Mouse (Mus musculus): ENCODE results near the gene Ces2f. TPM values are rescaled to one million over a fixed set of nuclear protein-coding genes. Genes with fewer than 3 reads are reported as not detected.

Ces2f gene
- polyA plus RNA-seq, 2 experiments, result not detected

DNA sequence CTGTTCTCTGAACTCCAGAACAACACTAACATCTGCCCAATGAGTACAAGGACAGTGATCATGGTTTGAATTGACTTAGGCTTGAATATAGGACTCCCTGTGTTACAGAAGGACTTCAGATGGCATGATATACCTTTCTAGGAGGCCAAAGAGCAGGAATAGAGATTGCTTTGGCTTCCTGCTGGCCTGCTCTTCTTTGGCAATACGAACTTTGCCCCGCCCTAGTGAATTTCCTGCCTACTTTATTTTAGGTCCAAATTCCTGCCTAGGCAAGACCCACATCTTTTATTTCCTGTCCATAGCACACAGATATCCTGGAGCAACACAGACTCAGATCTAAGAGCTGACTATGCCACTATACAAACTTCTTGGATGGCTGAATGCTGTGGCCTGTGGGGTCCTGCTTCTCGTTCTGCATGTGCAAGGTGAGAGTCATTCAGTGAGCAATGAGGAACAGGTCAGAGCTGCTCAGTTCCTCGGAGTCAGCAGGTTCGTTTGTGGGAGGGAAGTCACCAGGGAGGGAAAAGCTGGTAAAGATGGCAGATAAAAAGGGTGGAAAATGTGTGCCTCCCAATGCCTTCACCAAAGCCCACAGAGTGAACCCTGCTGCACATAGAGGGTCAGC lies 21.1 kb upstream of the Ces2f start, which contains the start of gene Ces2e:
Gene Ces2e (plus strand): TSS at position 289 of the 625 bp plus-strand sequence.
- no peak within 1 kb of the TSS for H3K4me3 ChIP-seq (ENCODE audit: insufficient read depth in 1 of 2, low read depth in 2 of 2, low read length in 2 of 2)
- H3K9me3 ChIP-seq (ENCODE audit: control insufficient read depth, low read length), result no peaks in the 10 kb centered on the region
- 53% methylated on average over 5 of the region's 5 CpGs for WGBS (ENCODE audit: insufficient replicate concordance)
- H3K36me3 ChIP-seq (replicated peaks; ENCODE audit: control insufficient read depth, insufficient read depth, low read depth), result no peaks in the 10 kb centered on the region
- ATAC-seq (ENCODE audit: insufficient read depth) (no peak), DNase-seq (ENCODE audit: low read depth in 3 of 3, low spot score in 3 of 3) (no peak)
- H3K9ac ChIP-seq (replicated peaks), result no peak within 1 kb of the TSS
- no peaks in the 10 kb centered on the region for H3K27me3 ChIP-seq (ENCODE audit: control insufficient read depth, insufficient read depth, low read length)
- no peak within 1 kb of the TSS for H3K4me2 ChIP-seq (ENCODE audit: low read depth)
- TF ChIP-seq EP300 (IDR thresholded peaks at IDR 0.05; ENCODE audit: low read depth) (no peak), CTCF (IDR thresholded peaks at IDR 0.05; ENCODE audit: low read depth) (no peak)
- H3K4me1 ChIP-seq (replicated peaks; ENCODE audit: control insufficient read depth in 2 of 2, insufficient read depth in 2 of 2, low read length in 1 of 2), result no peaks in the 10 kb centered on the region; a peak in 1 of 4 replicates
- no peak within 1 kb of the TSS for H3K27ac ChIP-seq

DNA sequence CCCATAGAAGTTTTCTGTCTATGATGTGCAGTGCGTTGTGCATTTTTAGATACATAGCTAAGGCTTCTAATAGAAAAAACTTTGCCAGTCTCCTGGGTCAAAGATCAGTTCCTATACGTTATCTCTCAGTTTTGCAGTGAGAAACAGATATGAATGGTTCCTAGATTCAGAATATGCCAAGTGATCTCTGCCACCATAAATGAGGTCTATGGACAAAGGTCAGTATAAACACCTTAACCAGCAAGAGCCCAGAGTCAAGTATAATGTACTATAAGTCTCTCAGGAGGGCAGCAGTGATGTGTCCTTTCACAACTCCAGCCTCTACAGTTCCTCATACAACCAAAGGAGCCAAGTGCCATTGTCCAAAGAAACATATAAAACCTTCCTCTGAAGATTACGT lies 19.9 kb upstream of the Ces2f start:
- Histone ChIP-seq H3K9me3 (ENCODE audit: control insufficient read depth, low read length) (no peaks in the 10 kb centered on the region), H3K36me3 (replicated peaks; ENCODE audit: control insufficient read depth, insufficient read depth, low read depth) (no peaks in the 10 kb centered on the region), H3K9ac (replicated peaks) (no peak overlapping the region), H3K27me3 (ENCODE audit: control insufficient read depth, insufficient read depth, low read length) (no peaks in the 10 kb centered on the region), H3K4me3 (ENCODE audit: insufficient read depth in 1 of 2, low read depth in 2 of 2, low read length in 2 of 2) (no peak overlapping the region), H3K4me1 (replicated peaks; ENCODE audit: control insufficient read depth in 2 of 2, insufficient read depth in 2 of 2, low read length in 1 of 2) (no peaks in the 10 kb centered on the region; a peak in 1 of 4 replicates), H3K27ac (no peak overlapping the region), H3K4me2 (ENCODE audit: low read depth) (no peak overlapping the region)
- no peak for ATAC-seq (ENCODE audit: insufficient read depth)
- DNase-seq (ENCODE audit: low read depth in 3 of 3, low spot score in 3 of 3), result no peak
- 58% methylated on average over 3 of the region's 3 CpGs for WGBS (ENCODE audit: insufficient replicate concordance)
- no peak for TF ChIP-seq EP300 (IDR thresholded peaks at IDR 0.05; ENCODE audit: low read depth)
- TF ChIP-seq CTCF (IDR thresholded peaks at IDR 0.05; ENCODE audit: low read depth), result no peak

DNA sequence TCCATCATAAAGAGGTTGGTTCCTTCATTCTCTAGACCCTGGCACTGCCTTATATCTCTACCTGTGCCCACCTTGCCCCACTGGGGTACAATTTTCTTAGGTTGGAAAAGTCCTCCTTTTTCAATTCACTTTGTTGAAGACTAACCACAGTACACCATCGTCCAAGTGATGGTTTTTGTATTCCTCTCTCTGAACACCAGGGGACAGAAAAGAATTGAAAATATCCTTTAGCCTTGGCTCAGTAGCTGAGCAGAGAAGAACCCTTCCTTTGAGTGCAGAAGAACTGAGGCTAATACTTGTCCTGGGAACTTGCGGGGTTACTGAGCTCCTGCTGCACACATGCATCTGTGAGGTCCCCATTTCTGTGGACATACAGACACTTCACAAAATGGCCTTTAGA lies 2.5 kb upstream of the Ces2f start:
- WGBS (ENCODE audit: insufficient replicate concordance), result 56% methylated on average over 2 of the region's 2 CpGs
- Histone ChIP-seq H3K4me1 (replicated peaks; ENCODE audit: control insufficient read depth in 2 of 2, insufficient read depth in 2 of 2, low read length in 1 of 2) (no peaks in the 10 kb centered on the region), H3K36me3 (replicated peaks; ENCODE audit: control insufficient read depth, insufficient read depth, low read depth) (no peaks in the 10 kb centered on the region), H3K27ac (no peak overlapping the region), H3K9ac (replicated peaks) (no peak overlapping the region), H3K4me3 (ENCODE audit: insufficient read depth in 1 of 2, low read depth in 2 of 2, low read length in 2 of 2) (no peak overlapping the region), H3K27me3 (ENCODE audit: control insufficient read depth, insufficient read depth, low read length) (no peaks in the 10 kb centered on the region), H3K4me2 (ENCODE audit: low read depth) (no peak overlapping the region), H3K9me3 (ENCODE audit: control insufficient read depth, low read length) (no peaks in the 10 kb centered on the region)
- TF ChIP-seq EP300 (IDR thresholded peaks at IDR 0.05; ENCODE audit: low read depth), result no peak
- TF ChIP-seq CTCF (IDR thresholded peaks at IDR 0.05; ENCODE audit: low read depth), result peak; percentile 41; the same call in 1 of the 2 replicates
- ATAC-seq (ENCODE audit: insufficient read depth), result no peak
- no peak for DNase-seq (ENCODE audit: low read depth in 3 of 3, low spot score in 3 of 3)

DNA sequence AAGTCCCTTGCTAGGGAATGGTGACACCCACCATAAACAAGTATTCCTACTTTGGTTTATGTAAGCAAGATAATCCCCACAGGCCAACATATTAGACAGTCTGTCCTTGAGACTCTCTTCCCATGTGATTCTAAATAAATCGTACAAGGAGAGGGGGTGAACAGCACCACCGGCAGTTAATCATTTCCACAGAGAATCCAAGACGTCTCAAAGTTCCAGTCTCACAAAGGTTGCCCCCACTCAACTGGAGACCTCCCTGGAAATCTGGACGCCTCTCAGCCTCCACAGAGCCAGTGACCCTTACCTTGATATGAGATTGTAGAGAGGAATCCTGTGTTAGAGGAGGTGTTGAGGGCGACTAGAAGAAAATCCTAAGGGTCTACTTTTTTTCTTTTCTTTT lies 1.9 kb downstream of the Ces2f start:
- no peaks in the 10 kb centered on the region for H3K9me3 ChIP-seq (ENCODE audit: control insufficient read depth, low read length)
- H3K4me2 ChIP-seq (ENCODE audit: low read depth), result no peak overlapping the region
- H3K36me3 ChIP-seq (replicated peaks; ENCODE audit: control insufficient read depth, insufficient read depth, low read depth), result no peaks in the 10 kb centered on the region
- no peak overlapping the region for H3K4me3 ChIP-seq (ENCODE audit: insufficient read depth in 1 of 2, low read depth in 2 of 2, low read length in 2 of 2)
- no peak overlapping the region for H3K27ac ChIP-seq
- 52% methylated on average over 5 of the region's 5 CpGs for WGBS (ENCODE audit: insufficient replicate concordance)
- no peaks in the 10 kb centered on the region for H3K4me1 ChIP-seq (replicated peaks; ENCODE audit: control insufficient read depth in 2 of 2, insufficient read depth in 2 of 2, low read length in 1 of 2)
- H3K9ac ChIP-seq (replicated peaks), result no peak overlapping the region
- TF ChIP-seq EP300 (IDR thresholded peaks at IDR 0.05; ENCODE audit: low read depth) (no peak), CTCF (IDR thresholded peaks at IDR 0.05; ENCODE audit: low read depth) (no peak)
- DNase-seq (ENCODE audit: low read depth in 3 of 3, low spot score in 3 of 3), result no peak
- no peak for ATAC-seq (ENCODE audit: insufficient read depth)
- no peaks in the 10 kb centered on the region for H3K27me3 ChIP-seq (ENCODE audit: control insufficient read depth, insufficient read depth, low read length)

DNA sequence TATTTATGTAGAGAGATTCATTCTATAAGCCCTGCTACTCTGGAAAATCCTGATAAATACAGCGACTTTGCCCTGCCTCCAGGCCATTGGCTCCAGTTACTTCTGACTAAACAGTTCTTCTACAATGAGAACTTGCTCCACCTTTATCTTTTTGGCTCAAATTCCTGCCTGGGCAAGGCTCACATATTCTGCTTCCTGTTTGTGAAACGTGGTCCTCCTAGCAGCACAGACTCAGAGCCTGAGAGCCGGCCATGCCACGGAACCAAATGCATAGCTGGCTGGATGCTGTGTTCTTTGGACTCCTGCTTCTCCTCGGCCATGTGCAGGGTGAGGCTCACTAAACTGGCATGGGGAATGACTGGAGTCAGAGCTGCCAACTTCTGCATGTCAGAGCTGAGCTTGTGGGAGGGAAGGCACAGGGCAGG lies 14.4 kb downstream of the Ces2f start, which contains the start of gene Ces2g:
Gene Ces2g (plus strand): TSS at position 182 of the 425 bp plus-strand sequence.
- H3K4me1 ChIP-seq (replicated peaks; ENCODE audit: control insufficient read depth in 2 of 2, insufficient read depth in 2 of 2, low read length in 1 of 2), result peaks cover 14 to 18% of the 10 kb centered on the region in 2 experiments
- H3K9me3 ChIP-seq (ENCODE audit: control insufficient read depth, low read length), result no peaks in the 10 kb centered on the region
- no peak for TF ChIP-seq CTCF (IDR thresholded peaks at IDR 0.05; ENCODE audit: low read depth)
- TF ChIP-seq EP300 (IDR thresholded peaks at IDR 0.05; ENCODE audit: low read depth), result no peak
- H3K36me3 ChIP-seq (replicated peaks; ENCODE audit: control insufficient read depth, insufficient read depth, low read depth), result peaks cover 24% of the 10 kb centered on the region
- DNase-seq (ENCODE audit: low read depth in 3 of 3, low spot score in 3 of 3) (peak in 2 of 3 experiments; percentile 10 to 19), ATAC-seq (ENCODE audit: insufficient read depth) (peak; percentile 48; the same call in 1 of the 2 replicates)
- H3K4me2 ChIP-seq (ENCODE audit: low read depth), result peak within 1 kb of the TSS; percentile 72
- WGBS (ENCODE audit: insufficient replicate concordance), result 35% methylated on average over 5 of the region's 5 CpGs
- H3K27ac ChIP-seq, result peak within 1 kb of the TSS; percentile 93
- no peaks in the 10 kb centered on the region for H3K27me3 ChIP-seq (ENCODE audit: control insufficient read depth, insufficient read depth, low read length)
- H3K4me3 ChIP-seq (ENCODE audit: insufficient read depth in 1 of 2, low read depth in 2 of 2, low read length in 2 of 2), result peak within 1 kb of the TSS; percentile 78 to 84
- H3K9ac ChIP-seq (replicated peaks), result peak within 1 kb of the TSS; percentile 88

All from liver, embryonic 14.5 days (tissue).